Mouse (Mus musculus) G1E (cell line): ENCODE measurements around the gene Ankrd23.

ENCODE experiments used
- CTCF ChIP-seq: IDR thresholded peaks from 2 replicates; pipeline ENCODE4 v1.5.1; 2012; ENCODE audit warnings: low read depth, low read length, inconsistent platforms, mixed read lengths
- GATA1 ChIP-seq: IDR thresholded peaks from 2 replicates; pipeline ENCODE4 v1.6.1; 2012; ENCODE audit warnings: borderline replicate concordance, low read length, inconsistent platforms, mixed read lengths
- GATA2 ChIP-seq: IDR thresholded peaks from 2 replicates; pipeline ENCODE4 v1.6.1; 2012; ENCODE audit warnings: low read depth, low read length, inconsistent platforms, borderline replicate concordance
- POLR2AphosphoS5 ChIP-seq: IDR thresholded peaks from 2 replicates; pipeline ENCODE4 v1.6.1; 2012; ENCODE audit warnings: low read depth, low read length, inconsistent platforms; ENCODE audit not compliant: insufficient replicate concordance
- TAL1 ChIP-seq: conservative IDR thresholded peaks from 2 replicates; pipeline ENCODE4 v1.6.1; 2012; ENCODE audit warnings: low read depth, low read length, inconsistent platforms, mixed read lengths

DNA sequence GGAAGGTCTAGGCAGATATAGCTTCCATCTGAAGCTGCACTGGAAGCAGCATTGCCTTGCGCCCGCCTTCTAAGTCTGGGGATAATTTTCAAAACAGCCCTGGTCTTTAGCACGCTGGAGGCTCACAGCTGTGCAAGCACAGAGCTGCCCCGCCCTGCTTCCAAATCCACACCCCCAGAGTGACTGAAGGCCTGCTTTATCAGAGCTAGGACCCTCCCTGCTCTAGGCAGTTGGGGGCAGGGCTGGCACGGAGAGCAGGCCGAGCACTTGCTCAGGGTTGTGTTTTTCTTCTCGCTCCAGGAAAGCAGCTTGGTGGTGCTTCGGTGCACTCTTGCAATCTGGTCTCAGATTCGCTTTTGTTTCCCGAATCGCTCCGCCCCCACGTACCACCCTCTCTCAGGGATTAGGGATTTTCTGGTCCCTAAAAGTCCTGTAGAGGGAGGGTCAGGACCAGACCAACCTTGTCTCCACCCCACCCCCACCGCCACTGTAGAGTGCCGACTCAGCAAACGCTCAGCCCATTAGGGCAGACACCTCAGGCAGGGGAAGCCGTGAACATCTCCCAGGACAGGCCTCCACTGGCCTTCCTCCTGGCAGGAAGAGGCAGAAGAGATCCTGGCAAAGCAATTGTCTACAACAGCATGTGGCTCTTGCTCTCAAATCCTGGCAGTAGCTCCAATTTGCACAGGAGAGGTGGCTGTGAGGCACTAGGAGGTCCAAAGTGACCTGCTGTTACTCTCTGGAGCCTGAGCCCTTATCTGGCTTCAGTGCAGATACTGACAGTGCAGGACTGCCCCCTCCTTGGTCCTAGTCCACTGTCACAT is 43.9 kb upstream of the Ankrd23 start:
- TF ChIP-seq CTCF (no peak), GATA1 (no peak), TAL1 (no peak), POLR2AphosphoS5 (no peak), GATA2 (no peak)
